Mouse (Mus musculus) embryonic facial prominence, embryonic 12.5 days (tissue): ENCODE results near the gene Maml3. TPM values are rescaled to one million over a fixed set of nuclear protein-coding genes. Genes with fewer than 3 reads are reported as not detected.
A peak's percentile ranks its signal among the peaks of the same experiment; 100 is the strongest.

ENCODE experiments used
- ATAC-seq: fragments of 200-750 bp; cut with Nextera tagmentation; 2 replicates; pipeline ENCODE4 v1.8.0; 2017; ENCODE audit not compliant: insufficient number of reproducible peaks, insufficient read depth, low FRiP score, low TSS enrichment
- H3K27ac ChIP-seq: fragments of 300-500 bp; sonication (generic); 2 replicates; pipeline ENCODE4 v1.5.1; 2016; ENCODE audit warnings: mild to moderate bottlenecking
- H3K27me3 ChIP-seq: fragments of 300-500 bp; sonication (generic); 2 replicates; pipeline ENCODE4 v1.6.1; 2016; ENCODE audit warnings: mild to moderate bottlenecking, moderate library complexity
- H3K36me3 ChIP-seq: fragments of 300-500 bp; sonication (generic); 2 replicates; pipeline ENCODE4 v1.6.1; 2016; ENCODE audit warnings: mild to moderate bottlenecking
- H3K4me1 ChIP-seq: fragments of 300-500 bp; sonication (generic); 2 replicates; pipeline ENCODE4 v1.6.1; 2016
- H3K4me2 ChIP-seq: fragments of 300-500 bp; sonication (generic); replicated peaks from 2 replicates; pipeline ENCODE4 v1.6.1; 2016; ENCODE audit warnings: mild to moderate bottlenecking, moderate library complexity
- H3K4me3 ChIP-seq: fragments of 300-500 bp; sonication (generic); 2 replicates; pipeline ENCODE4 v1.5.1; 2016; ENCODE audit warnings: mild to moderate bottlenecking
- H3K9ac ChIP-seq: fragments of 300-500 bp; sonication (generic); 2 replicates; pipeline ENCODE4 v1.6.1; 2016; ENCODE audit warnings: mild to moderate bottlenecking, moderate library complexity
- H3K9me3 ChIP-seq: fragments of 300-500 bp; sonication (generic); 2 replicates; pipeline ENCODE4 v1.6.1; 2016; ENCODE audit warnings: mild to moderate bottlenecking, moderate library complexity
- WGBS: fragments of 180-500 bp; shearing (Covaris S2); methylation state at CpG from one replicate; pipeline ENCODE4 v1.1.7; 2016; 5-methylcytosine and 5-hydroxymethylcytosine counted together
- polyA plus RNA-seq: library from polyadenylated mRNA; unstranded; fragments of >200 nt; fragmentation: Nextera tagmentation; extraction: Ambion mirVana; gene quantifications from 2 replicates; pipeline ENCODE4 v1.2.1, GENCODE M21; 2016

Gene Maml3
- polyA plus RNA-seq, 1 experiment from 2014 or later: 6.4 TPM

- no peaks in the 10 kb centered on the region for H3K36me3 ChIP-seq
- H3K4me2 ChIP-seq: peak overlapping the region; percentile 82
- H3K9ac ChIP-seq: peak overlapping the region; percentile 94
- peak overlapping the region; percentile 98 for H3K27ac ChIP-seq
- no peaks in the 10 kb centered on the region for H3K27me3 ChIP-seq
- H3K4me1 ChIP-seq: no peaks in the 10 kb centered on the region
- H3K9me3 ChIP-seq: no peaks in the 10 kb centered on the region
- WGBS: under 1% methylated on average over 16 of the region's 16 CpGs
- H3K4me3 ChIP-seq: peak overlapping the region; percentile 87
- no peak for ATAC-seq
Measured at GRCm38 (mm10) chr3:52104208-52104607, 668 bp downstream of the Maml3 start.

GRCm38 (mm10) chr3:52103531-52104181 lies 1.2 kb downstream of the Maml3 start:
- ATAC-seq: no peak
- Histone ChIP-seq H3K4me3 (peak overlapping the region; percentile 87), H3K27me3 (no peaks in the 10 kb centered on the region), H3K36me3 (no peaks in the 10 kb centered on the region), H3K4me1 (no peaks in the 10 kb centered on the region), H3K9me3 (no peaks in the 10 kb centered on the region), H3K9ac (peak overlapping the region; percentile 94), H3K27ac (peak overlapping the region; percentile 98), H3K4me2 (peak overlapping the region; percentile 82)
- under 1% methylated on average over 55 of the region's 55 CpGs for WGBS

DNA sequence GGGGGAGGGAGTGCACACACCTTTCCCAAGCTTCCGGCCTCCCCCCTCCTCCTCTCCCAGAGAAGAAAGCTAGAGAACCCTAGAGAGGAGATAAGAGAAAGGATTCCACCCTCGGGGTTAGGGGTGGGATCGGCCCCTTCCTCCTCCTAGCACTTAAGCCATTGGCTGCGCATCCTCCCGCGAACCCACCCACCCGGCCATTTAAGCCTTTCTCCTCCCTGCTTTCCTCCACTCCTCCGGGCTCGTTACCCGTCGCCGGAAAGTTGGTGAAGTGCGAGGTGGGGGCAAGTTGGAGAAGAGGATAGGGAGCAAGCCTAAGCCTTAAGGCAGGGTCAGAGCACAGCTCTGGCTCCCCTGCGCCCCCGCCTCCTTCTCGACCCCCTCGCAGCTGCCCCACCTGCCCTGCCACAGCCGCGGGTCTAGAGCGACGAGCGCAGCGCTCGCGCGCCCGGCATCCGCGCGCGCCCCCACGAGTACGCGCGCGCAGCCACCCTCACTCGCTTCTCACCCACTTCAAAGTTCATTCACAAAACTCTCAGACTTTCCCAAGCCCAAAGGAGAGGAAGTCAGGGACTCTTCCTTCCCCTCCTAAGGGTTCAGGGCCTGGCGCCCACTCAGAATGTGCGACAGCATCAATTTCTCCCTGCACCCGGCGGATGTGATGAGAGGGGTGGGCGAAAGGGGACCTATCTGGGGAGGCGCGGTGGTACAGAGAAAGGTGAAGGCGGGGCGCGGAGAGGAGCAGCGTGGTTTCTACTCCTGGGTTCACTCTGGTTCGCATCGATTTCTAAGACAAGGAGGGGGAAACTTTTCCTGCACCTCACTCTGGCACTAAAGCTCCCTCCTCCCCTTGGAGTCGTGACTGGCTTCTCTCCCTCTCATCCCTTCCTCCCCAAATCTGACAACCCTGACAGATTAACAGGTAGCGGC lies 2.0 kb downstream of the Maml3 start:
- peak overlapping the region; percentile 98 for H3K27ac ChIP-seq
- peak; percentile 81 for ATAC-seq
- peak overlapping the region; percentile 82 for H3K4me2 ChIP-seq
- peak overlapping the region; percentile 94 for H3K9ac ChIP-seq
- WGBS: 1% methylated on average over 45 of the region's 52 CpGs
- H3K4me3 ChIP-seq: peak overlapping the region; percentile 87
- no peaks in the 10 kb centered on the region for H3K9me3 ChIP-seq
- no peaks in the 10 kb centered on the region for H3K36me3 ChIP-seq
- no peaks in the 10 kb centered on the region for H3K4me1 ChIP-seq
- H3K27me3 ChIP-seq: no peaks in the 10 kb centered on the region

DNA sequence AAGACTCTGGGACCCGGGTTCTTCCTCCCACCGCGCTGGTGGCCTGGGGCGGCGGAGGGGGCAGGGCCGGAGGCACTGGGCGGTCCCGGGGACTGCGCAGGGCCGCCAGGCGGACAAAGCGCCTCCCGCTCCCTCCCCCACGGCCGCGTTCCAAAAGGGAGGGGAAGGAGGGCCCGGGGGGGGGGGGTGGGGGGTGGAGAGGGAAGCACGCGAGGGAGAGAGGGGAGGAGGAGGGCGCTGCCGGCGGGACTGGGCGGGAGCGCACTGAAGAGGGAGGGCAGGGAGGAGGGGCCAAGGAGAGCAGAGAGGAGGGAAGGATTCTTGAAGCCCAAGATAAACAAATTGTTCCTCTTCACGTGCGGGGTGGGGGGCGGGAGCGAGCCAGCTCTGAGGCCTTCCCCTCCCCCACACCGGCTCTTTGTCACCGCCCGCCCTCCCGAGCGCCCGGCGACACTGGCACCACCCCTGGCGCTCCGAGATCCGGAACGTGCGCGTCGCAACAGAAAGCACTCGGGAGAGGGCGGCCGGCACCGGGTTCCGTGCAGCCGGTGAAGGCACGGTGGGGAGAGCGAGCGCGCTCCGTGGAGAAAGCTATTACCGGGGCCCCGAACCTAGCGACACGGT lies 2.8 kb downstream of the Maml3 start:
- peaks cover 5% of the 10 kb centered on the region; the same call in 1 of the 2 replicates for H3K4me1 ChIP-seq
- no peaks in the 10 kb centered on the region for H3K36me3 ChIP-seq
- ATAC-seq: peak; percentile 75
- peak overlapping the region; percentile 98 for H3K27ac ChIP-seq
- under 1% methylated on average over 39 of the region's 57 CpGs for WGBS
- H3K4me2 ChIP-seq: peak overlapping the region; percentile 82
- H3K4me3 ChIP-seq: peak overlapping the region; percentile 87
- peak overlapping the region; percentile 94 for H3K9ac ChIP-seq
- H3K27me3 ChIP-seq: no peaks in the 10 kb centered on the region
- H3K9me3 ChIP-seq: no peaks in the 10 kb centered on the region

DNA sequence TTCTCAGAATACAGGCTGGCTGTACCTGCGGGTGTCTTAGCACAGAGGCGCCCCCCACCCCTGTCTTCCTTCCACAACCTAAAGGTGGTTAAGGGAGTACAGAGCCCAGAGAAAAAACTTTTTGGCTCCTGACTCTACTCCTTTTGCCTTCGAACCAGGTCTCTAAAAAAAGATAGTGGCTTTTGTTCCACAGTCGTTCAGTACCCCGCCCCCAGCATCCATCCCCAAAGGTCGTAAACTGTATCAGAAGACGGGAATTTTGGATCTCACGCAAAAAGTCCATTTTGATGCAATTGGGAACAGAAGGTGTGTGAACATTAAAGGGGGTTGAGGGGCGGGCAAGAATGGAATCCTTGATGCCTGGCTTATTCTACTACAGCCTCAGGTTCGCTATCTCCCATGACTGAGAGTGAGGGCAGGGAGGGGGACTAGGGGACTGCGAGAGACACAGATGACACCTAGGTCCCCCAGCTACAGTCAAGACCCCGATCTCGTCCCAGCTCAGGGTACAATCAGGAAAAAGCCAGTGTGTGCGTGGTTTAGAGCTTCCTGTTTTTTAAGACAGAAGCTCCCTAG lies 3.4 kb downstream of the Maml3 start:
- H3K4me2 ChIP-seq: peak overlapping the region; percentile 82
- peak overlapping the region; percentile 87 for H3K4me3 ChIP-seq
- no peaks in the 10 kb centered on the region for H3K9me3 ChIP-seq
- H3K36me3 ChIP-seq: no peaks in the 10 kb centered on the region
- under 1% methylated on average over 14 of the region's 14 CpGs for WGBS
- no peaks in the 10 kb centered on the region for H3K27me3 ChIP-seq
- H3K4me1 ChIP-seq: peaks cover 9% of the 10 kb centered on the region; the same call in 1 of the 2 replicates
- ATAC-seq: peak; percentile 16; the same call in 1 of the 2 replicates
- peak overlapping the region; percentile 98 for H3K27ac ChIP-seq
- H3K9ac ChIP-seq: peak overlapping the region; percentile 94

- H3K27me3 ChIP-seq: no peaks in the 10 kb centered on the region
- WGBS: 48% methylated on average over 9 of the region's 9 CpGs
- H3K9ac ChIP-seq: no peak overlapping the region
- H3K36me3 ChIP-seq: no peaks in the 10 kb centered on the region
- H3K4me1 ChIP-seq: peaks cover 9% of the 10 kb centered on the region; the same call in 1 of the 2 replicates
- peak overlapping the region; percentile 82 for H3K4me2 ChIP-seq
- H3K4me3 ChIP-seq: 0 out of 2 replicates have a peak overlapping the region, but pooled peaks have one; percentile 87
- no peaks in the 10 kb centered on the region for H3K9me3 ChIP-seq
- no peak for ATAC-seq
- peak overlapping the region; percentile 98; the same call in 1 of the 2 replicates for H3K27ac ChIP-seq
Measured at GRCm38 (mm10) chr3:52100926-52101325, 4.0 kb downstream of the Maml3 start.

GRCm38 (mm10) chr3:52100306-52100705 lies 4.6 kb downstream of the Maml3 start:
- no peak overlapping the region for H3K4me3 ChIP-seq
- H3K4me2 ChIP-seq: no peak overlapping the region
- H3K36me3 ChIP-seq: no peaks in the 10 kb centered on the region
- no peak overlapping the region for H3K27ac ChIP-seq
- H3K27me3 ChIP-seq: no peaks in the 10 kb centered on the region
- ATAC-seq: no peak
- 81% methylated on average over 4 of the region's 4 CpGs for WGBS
- no peak overlapping the region for H3K9ac ChIP-seq
- H3K9me3 ChIP-seq: no peaks in the 10 kb centered on the region
- H3K4me1 ChIP-seq: peaks cover 9% of the 10 kb centered on the region; the same call in 1 of the 2 replicates

GRCm38 (mm10) chr3:52099286-52099685 lies 5.6 kb downstream of the Maml3 start:
- H3K4me2 ChIP-seq: no peak overlapping the region
- no peak for ATAC-seq
- H3K4me3 ChIP-seq: no peak overlapping the region
- no peaks in the 10 kb centered on the region for H3K27me3 ChIP-seq
- H3K9ac ChIP-seq: no peak overlapping the region
- H3K27ac ChIP-seq: no peak overlapping the region
- H3K36me3 ChIP-seq: no peaks in the 10 kb centered on the region
- WGBS: 88% methylated on average over 1 of the region's 1 CpGs
- H3K9me3 ChIP-seq: no peaks in the 10 kb centered on the region
- H3K4me1 ChIP-seq: peaks cover 9% of the 10 kb centered on the region; the same call in 1 of the 2 replicates

DNA sequence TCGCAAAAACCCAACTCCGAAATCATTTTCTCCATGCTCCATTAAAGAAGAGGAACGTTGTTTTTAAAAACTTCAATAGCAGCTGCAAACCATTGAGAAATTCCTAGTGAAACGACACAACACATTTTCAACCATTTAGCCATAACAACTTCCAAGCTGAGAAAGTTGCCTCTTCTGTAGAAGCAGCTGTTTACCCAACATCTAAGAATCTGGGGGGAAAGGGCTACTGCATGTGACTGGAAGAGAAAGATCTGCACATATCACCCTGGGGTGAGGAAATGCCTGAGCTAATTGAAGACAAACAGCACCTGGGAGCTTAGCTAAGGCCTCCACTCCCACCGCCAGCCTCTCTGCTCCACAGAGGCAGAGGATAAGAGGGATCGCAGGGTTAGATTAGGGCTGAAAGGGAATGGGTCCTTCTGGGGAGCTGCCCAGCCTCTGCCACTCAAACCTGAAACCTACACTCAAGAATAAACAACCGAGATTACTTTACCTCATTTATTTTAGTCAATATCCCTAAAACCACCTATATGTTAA lies 13.5 kb downstream of the Maml3 start:
- no peaks in the 10 kb centered on the region for H3K27me3 ChIP-seq
- ATAC-seq: no peak
- peaks cover 48% of the 10 kb centered on the region for H3K4me1 ChIP-seq
- no peak overlapping the region for H3K9ac ChIP-seq
- 0 out of 2 replicates have a peak overlapping the region, but pooled peaks have one; percentile 36 for H3K27ac ChIP-seq
- no peaks in the 10 kb centered on the region for H3K36me3 ChIP-seq
- no peaks in the 10 kb centered on the region for H3K9me3 ChIP-seq
- H3K4me3 ChIP-seq: no peak overlapping the region
- 0 out of 2 replicates have a peak overlapping the region, but pooled peaks have one; percentile 3 for H3K4me2 ChIP-seq
- 20% methylated on average over 7 of the region's 7 CpGs for WGBS

DNA sequence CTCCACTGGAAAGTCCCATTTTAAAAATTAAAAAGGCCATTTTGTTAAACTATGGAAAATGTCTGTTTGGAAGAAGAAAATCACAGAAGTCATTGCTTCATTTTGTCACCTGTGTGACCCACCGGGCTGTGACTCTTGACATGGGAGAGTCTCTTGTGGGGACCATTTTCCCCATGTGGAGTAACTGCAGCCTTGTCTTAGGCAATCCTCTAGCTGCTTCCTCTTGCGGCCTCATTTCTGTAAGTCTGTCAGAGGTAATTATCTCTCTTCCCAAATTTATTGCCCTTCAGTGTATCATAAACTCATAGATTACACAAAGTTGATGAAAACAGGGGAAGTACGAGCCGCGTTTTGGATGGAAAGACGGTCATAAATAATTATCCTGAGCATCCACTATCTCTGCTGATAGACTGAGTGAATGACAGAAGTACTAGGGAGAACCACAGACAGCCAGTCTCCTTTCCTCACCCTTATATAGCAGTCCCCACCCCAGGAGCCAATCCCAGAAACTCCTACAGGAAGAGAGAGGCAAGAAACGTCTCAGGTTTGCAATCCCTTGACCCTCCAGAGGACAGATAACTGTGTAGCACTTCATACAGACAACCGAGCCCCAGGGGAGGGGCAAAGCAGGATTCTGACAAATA lies 14.5 kb downstream of the Maml3 start:
- Histone ChIP-seq H3K36me3 (no peaks in the 10 kb centered on the region), H3K4me2 (no peak overlapping the region), H3K9ac (no peak overlapping the region), H3K27me3 (no peaks in the 10 kb centered on the region), H3K9me3 (no peaks in the 10 kb centered on the region), H3K27ac (no peak overlapping the region), H3K4me1 (peaks cover 48% of the 10 kb centered on the region), H3K4me3 (no peak overlapping the region)
- no peak for ATAC-seq
- 73% methylated on average over 8 of the region's 8 CpGs for WGBS
